Mouse (Mus musculus) heart, postnatal 4 days (tissue): ENCODE results near the gene Crhr2. TPM values are rescaled to one million over a fixed set of nuclear protein-coding genes. Genes with fewer than 3 reads are reported as not detected.

Source experiments
- DNase-seq: peaks from one replicate; pipeline ENCODE4 v3.0.0; 2021
- total RNA-seq, 2 experiments: library from RNA; stranded (reverse); gene quantifications; 2 replicates each; pipeline ENCODE4 v1.2.3; 2021

Gene Crhr2
- total RNA-seq, 2 experiments from 2014 or later: 11.4 to 12.0 TPM

DNA sequence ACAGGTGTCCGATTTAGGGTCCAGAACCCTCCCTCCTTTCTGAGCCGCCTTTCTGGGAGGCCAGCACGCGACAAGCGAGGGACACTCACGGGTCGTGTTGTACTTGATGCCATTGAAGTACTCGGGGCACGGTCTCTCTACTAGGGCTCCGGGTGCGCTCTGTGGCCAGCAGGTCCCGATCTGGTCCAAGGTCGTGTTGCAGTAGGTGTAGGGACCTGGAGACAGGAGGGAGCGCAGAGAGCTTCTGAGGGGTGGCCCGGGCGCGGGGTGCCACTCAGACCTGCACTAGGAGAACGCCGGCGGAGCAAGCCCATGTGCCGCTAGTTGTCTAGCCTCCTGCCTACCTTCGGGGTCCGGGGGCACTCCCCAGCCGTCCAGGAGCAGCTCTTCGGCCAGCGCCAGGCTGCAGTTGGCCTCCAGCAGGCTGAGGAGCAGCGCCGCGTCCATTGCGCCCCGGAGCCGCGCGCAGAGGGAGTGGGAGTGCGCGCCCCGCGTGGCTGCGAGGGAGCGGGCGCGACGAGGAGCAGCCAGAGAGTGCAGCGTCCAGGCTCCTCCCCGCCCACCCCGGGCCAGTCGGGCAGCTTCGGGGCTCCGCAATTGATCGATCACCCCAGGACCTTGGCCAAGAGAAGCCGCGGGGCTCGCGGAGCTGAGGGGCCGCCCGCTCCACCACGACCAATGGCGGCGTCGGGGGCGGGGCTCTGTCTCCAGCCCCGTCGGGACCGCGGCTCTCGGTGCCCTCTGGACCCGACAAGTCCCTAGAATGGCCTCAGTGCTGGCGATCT lies 15.3 kb downstream of the Crhr2 start:
- peak; percentile 10 for DNase-seq

DNA sequence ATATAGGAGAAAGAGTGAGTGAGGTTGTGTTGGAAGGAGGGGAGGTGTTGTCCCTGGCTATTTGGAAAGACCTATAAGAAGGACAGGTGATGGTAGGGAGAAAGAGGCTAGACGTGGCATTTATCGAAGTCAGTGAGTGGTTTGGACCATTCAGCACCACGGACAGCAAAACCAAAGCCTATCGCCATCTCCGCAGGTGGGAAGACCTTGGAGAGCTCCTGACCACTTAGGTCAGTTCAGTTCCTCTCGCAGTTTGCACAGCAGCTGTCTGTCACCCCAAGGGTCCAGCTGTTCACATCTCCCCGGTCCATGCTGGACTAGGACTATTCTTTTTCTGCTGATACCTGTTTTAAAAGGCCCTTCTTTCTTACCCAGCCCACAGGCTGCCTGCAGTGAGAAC lies 24.5 kb downstream of the Crhr2 start:
- peak; percentile 72 for DNase-seq

DNA sequence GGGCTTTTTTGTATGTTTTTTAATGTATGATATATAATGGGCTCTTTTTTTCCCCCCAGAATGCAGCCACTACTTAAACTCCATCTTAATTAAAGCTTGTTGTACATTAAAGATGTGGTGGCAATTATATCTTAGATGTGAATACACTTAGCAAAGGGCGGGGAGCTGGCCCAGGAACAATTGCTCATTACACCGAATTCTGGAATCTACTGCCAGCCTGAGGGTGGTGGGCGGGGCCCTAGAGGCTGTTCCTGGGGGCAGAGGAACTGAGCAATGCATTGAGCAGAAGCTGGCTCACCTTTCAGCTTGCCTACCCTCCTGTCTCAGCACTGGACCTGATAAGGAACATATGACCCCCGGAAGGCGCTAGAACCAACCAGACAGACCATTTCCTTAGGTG lies 34.2 kb downstream of the Crhr2 start:
- DNase-seq: no peak

DNA sequence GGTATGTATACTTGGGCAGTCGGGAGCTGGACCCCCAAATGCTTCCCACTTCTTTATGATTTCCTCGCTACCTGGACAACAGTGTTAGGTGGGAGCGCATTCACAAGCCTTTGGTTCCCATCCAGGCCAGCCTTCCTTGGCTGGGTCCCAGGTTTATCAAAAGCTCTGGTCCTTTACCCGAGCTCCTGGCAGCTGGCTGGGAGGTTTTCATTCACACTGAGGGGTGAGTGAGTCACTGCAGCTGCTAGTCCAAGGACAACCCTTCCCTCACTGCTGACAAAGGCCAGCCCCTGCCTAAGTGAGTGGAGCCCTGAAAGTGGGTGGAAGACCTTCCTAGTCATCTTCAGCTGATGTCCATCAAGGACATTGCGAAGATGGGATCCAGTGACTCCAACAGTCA lies 34.8 kb downstream of the Crhr2 start:
- DNase-seq: peak; percentile 67

DNA sequence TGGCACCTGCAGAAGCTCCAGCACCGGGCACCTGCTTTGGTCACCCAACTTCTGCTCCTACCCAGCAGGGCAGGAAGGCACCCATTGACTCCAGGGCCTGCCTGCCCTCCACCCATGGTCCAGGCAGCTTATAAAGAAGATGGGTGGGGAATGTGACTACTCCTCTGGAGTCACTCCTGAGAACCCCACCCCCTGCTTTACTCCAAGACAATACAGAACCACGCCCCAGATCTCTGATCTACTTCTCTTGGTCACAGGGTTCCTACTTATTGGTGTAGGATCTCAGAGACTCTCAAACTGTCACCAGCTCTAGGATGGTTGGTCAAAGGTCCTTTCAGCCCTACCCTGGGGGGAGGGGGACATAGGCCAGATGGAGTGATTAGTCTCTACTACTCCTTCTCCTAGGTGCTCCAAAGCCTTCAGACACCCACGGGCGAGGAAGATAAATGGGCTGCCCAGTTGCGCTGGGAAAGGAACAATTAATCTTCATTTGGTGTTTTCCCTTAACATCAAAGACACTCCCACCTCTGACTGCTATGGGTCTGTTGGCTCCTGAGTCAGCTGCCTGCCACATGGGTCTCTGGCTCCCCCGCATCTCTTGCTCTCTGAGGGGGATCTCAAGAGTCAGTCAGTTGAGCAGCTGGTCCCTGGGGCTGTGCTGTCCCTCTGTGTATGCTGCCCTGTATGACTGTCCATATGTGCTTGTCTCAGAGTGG lies 39.2 kb downstream of the Crhr2 start:
- DNase-seq: no peak

DNA sequence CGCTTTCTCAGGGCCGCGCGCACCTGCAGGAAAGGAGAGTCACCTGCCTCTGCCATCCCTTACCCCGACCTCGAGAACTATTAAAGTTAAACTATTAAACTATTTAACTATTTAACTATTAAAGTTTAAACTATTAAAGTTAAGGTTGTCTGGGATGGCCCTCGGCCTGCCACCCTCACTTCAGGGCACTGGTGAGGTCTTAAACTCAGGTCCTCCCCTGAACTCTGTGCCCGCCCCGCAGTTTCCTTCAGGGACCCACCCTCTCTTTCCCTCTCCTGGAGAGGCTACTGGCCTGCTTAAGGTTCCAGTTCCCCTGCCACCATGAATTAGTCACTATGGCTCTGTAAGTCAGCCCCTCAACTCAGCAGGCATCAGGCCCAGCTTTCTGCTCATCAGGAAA lies 41.4 kb downstream of the Crhr2 start:
- DNase-seq: no peak

DNA sequence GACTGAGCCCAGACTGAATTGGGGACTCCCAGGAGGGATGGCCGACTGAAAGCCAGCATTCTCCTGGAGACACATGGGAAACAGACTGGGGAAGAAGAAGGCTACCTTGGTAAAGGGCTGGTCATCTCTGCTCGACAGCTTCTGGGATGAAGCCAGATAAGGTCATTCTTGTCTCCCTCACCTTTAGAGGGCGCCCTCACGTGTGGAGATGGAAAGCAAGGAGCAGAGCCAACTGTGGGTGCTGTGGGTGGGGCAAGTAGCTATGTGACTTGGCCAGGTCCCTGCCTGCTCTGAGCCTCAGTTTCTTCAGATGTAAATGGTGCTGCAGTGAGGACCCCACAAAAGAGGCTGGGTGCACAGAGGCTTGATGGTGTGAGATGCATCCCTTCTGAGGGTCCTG lies 42.2 kb downstream of the Crhr2 start:
- no peak for DNase-seq

DNA sequence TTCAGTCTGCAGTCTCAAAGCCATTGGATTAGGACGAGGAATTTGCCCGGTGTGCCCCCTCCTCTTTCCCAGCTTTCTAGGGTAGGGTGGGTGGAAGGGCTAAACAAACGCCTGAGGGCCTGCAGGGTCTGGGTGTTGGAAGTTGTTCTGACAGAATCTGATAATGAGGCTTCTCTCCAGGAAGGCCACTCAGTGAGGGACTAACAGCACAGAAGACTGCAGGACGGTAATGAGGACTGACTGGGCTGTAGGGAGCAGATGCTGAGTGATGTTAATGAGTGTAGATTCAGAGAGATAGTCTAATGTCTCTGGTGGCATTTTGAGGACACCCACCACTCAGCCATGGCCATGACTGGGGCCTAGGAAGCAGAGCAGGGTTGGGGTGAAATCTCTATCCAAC lies 45.5 kb downstream of the Crhr2 start:
- no peak for DNase-seq

DNA sequence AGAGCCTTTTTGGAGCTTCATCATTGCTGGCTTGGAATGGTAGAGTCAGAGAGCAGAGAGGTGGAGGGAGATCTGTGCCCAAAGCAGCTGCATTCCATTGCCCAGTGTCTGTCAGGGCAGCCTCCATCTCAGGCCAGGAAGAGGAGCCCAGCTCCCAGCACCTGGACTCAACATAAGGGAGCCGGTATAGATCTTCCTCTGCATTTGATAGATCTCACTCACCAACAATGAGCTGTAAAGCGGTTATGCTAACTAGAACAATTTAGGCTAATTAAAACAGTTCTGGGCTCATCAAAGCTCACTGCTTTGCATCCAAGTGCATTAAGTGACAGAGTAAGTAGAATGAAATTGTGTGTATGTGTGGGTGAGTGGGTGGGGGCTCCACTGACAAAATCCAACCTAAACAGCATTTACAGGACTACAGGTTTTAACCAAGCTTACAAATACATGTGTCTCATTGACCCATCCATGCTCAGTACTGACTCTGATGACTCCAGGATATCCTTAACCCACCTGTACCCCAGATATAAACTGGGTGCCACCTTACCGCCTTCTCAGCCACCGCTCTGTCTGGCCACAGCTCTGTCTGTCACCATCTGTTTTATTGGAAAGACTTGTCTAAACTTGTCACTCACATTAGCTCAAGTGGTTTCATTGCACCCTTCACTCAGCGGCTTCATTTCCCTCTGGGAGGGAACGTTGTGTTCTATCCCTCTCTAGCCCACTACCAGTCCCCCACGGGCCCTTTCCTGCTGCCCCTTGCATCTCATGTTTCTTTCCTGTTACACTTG lies 50.4 kb downstream of the Crhr2 start:
- no peak for DNase-seq

DNA sequence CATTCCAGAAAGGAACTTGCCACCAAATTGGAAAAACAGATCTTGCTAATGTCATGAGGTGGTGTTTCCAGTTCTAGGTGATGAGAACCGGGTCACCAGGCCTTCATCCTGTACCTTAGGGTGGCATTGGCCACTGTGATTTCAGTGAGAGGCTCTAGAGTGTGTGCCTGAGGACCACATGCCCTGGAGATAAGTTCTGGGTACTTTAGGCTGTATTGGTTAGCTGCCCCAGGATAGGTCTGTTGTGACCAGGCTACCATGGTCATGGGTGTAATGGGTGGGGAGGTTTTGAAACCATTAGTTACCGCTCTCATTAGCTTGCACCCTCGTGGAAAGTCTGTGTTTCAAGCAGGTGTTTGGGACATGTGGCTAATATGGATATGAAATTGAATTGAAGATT lies 51.4 kb downstream of the Crhr2 start:
- no peak for DNase-seq

DNA sequence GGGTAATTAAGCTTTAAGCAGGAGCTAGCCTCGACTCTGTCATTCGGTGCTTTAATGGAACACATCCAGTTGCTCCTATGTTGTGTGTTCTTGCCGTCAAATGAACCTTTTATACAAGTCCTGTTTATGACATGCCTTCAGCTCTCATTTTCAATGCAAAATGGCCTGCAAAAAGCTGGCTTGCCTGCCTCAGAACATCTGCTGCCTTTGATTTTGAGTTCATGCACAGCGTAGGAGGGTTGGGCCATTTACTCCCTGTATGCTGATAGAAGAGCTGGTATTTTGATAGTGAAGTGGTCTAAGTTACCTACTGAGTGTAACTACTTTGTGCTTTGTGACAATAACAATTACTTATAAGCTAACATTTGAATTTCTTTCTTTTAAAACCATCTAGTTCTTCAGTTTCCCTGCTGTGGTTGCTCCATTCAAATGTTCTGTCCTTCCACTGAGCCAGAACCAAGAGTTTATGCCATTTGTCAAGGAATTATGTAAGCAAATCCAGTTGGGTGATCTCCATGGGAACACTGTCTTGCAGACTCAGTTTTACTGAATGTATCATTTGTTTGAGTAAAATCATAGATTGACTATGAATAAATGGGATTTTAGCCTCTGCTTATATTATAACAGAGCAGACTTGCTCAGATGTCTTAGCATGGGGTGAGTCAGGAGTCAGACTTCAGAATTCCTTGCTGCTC lies 56.1 kb downstream of the Crhr2 start:
- no peak for DNase-seq

DNA sequence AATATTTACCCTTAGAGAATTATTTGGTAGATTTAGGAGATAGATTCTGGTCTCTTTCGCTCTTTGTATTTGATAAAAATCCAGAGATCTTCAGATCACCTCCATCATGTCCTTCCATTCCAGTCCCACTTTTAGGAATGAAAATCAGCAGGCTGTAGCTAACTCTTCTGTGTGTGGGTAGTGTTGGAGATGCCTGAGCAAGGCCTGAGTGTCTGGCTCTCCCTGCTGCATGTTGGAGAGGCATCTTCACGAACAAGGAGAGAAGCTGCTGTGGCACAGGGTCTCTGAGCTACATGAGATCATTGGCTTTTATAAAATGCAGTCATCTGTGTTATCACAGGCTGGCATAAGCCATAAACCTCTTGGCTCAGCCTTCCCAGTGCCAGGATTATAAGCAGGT lies 66.9 kb downstream of the Crhr2 start:
- DNase-seq: no peak

DNA sequence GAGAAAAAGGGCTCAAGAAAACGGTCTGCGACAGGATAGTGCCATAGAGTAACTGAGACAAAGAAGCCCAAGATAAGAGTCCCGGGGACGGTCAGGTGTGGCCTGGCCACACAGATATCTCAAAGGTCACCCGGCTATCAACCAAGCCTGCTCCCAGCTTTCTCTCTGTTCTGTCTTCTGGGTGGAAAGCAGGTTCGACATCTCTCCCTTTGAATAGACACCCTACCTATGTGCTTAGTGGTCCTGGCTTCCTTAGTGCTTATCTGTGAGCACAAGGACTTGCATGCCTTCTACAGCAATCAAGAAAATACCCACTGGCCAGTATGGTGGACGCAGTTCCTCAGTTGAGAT lies 68.4 kb downstream of the Crhr2 start:
- no peak for DNase-seq

DNA sequence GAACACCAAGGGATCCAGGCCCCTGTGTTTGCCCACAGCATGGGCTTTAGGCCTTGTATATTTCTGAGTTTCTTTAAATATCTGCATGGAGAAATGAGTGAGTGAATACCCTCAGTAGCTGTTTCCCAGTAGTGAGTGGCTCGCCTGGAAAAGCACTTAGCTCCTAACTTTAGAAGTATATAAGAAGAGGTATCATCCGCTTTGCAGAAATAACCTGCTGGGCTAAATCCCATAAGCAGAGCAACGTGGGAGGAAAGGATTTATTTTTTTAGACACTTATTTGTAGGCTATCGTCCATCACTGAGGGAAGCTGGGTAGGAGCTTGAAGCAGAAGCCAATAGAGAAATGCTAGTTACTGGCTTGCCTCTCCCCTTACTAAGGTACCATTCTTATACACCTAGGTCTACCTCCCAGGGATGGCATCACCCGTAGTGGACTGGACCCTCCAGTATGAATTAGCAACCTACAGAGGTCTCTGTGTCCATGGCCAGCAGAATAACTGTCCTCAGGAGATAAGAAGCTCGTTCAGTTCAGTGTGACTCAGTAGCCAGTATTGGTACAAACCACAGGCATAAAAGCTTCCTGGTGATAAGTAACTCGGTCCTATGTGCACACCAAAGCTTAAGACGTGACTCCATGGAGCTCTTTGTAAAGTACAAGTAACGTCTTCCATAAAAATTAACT lies 68.9 kb downstream of the Crhr2 start:
- DNase-seq: no peak

DNA sequence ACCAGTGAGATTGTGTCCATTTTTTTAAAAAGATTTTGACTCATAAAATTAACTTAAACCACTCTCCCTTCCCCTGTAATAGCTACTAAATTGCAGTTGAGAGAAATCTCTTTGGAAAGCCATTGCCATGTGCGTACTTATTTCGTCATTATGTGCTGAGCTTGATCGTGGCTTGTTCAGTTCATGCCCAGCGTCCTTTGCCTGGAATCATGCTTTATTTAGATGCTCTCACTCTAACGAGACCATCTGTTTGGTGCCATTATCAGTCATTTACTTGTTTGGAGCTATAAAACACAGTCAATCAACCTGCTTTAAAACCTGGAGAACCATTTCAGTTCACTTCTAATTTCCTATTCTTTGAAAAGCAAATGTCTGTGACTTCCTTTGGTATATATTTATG lies 70.6 kb downstream of the Crhr2 start:
- no peak for DNase-seq

DNA sequence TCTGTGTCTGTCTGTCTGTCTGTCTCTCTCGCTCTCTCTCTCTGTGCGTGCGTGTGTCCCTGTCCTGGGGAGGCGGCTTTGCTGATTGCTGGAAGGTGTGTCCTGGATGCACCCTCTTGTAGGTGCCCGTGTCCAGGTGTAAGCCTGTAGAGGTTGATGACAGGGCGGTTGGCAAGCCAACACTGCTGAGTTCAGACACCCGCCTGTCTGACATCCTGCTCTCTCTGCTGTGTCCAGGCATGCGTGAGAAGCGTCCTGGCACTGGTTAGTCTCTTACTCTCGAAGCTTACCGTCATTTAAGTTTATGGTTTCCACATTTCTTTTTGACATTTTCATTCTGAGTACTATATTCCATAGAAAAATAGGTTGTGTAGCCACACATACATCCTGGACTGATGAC lies 71.5 kb downstream of the Crhr2 start:
- no peak for DNase-seq

DNA sequence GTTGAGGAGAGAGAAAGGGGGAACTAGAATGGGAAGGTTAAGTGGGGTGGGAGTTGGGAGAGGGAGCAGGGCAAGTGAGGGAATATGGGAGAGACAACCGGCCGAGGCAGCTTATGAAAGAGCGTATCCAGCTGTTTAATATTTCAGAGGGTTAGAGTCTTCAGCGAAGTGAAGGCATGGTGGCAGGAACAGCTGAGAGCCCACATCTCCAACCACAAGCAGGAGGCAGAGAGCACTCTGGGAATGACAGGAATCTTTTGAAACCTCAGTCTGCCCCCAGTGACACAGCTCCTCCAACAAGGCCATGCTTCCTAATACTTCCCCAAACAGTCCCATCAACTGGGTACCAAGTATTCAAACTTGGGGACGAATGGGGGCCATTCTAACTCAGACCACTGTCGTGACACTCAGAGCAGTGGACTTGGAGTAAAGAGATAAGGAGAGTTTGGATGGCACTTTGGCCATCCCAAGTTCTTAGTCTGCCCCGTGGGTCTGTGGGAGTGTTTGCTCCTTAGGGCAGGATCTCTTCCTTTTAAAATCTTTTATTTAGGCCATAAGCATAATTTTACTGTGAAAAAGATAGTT lies 72.5 kb downstream of the Crhr2 start:
- DNase-seq: no peak

DNA sequence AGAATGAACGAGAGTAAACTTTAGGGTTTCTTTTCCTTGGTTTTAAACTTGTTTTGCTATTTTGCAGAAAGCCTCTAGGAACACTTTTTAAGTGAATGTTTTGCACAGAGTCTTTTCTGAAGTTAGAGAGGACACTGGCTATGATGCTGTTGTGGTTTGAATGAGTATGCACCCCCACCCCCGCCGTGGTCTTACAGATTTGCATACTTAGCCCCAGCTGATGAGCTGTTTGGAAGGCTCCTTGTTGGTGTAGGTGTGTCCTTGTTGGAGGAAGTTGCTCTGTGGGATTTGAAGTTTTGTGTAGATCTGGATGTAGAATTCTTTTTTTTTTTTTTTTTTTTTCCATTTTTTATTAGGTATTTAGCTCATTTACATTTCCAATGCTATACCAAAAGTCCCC lies 75.4 kb downstream of the Crhr2 start:
- no peak for DNase-seq

DNA sequence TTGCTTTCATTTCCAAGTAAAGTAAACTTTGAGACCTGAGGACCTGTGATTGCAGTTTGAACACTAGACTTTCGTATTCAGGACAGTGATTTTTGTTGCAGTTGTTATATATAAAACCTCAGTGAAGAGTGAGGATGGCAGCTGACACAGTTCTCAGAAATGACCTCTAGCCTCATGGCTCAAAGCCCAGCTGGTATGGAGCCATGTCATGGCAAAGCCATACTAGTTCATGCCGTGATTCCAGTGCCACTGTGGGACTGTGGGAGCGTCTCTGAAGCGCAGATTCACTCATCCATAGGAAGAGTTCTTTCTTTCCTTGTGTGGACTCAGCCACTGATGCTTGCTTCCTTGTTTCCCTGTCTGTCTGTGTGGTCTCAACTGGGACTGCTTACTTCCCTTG lies 78.3 kb downstream of the Crhr2 start:
- no peak for DNase-seq

DNA sequence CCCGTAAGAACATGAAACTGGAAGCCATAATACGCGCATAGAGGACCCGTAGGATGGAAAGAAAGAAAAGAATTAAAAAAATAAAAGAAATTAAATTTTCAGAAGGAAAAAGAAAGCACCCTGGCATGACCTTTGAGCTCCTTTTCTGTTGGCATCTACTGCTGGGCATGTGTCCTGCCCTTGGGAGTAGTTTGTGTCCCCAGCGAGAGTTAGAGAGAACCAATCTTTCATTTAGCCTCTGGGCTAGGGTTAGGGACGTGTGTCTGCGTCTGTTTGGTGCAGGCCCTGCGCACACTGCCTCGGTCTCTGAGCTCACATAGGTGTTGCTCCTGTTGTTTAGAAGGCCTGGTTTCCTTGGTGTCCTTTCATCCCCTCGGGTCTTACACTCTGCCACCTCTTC lies 83.6 kb downstream of the Crhr2 start:
- DNase-seq: no peak

DNA sequence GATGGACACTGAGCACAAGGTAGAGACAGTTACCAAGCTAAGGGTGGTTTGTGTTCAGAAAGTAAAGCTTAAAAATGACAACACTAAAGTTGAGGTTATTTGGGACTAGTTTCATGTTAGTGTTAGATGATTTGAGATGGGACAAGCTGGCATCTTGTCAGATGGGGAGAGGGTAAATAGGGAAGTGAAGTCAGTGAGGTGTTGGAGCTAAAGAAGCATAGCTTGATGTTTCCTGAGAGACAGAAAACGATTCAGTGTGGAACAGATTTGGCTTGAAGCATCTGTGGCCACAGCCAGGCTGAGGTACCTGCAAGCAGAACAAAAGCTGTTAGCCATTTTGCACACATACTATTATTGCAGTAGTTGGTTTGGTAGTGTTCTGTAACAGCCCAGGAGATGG lies 87.5 kb downstream of the Crhr2 start:
- no peak for DNase-seq

DNA sequence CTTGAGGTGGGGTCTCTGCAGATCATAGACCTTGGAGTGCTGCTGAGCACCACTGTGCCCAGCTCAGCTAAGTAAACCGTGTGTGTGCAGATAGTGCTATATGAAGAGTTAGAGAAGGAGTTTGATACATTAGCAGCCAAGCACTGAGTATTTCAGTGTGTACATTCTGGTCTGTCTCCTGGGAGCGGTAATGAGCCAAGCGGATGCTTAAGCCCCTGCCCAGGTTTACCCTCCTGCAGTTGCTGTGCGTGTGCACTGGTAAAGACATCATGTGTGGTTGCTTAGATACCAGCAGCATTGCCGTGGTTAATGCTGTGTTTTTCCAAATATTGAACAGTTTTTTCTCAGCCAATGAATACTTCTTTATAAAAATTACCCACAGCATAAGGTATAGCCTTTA lies 88.3 kb downstream of the Crhr2 start:
- no peak for DNase-seq
